Mouse (Mus musculus) hindbrain, embryonic 16.5 days (tissue): ENCODE measurements at regions not wholly inside any gene's neighbourhood (a gene's known extent, or its start where the extent isn't known, plus 50 kb on each side); places are given as distances from the start of the nearest gene placed in this dataset.
A peak's percentile ranks its signal among the peaks of the same experiment; 100 is the strongest.

Experiments
- microRNA counts: library from miRNA; unstranded; fragments of <30 nt; microRNA quantifications from one replicate; lab custom pipeline; 2016
- microRNA-seq: library from miRNA; unstranded; fragments of <30 nt; microRNA quantifications from one replicate; pipeline ENCODE4, GENCODE M21; 2017

MicroRNAs in the stretch of these regions (microRNA counts, 519-probe panel; counts per million panel counts)
- microRNA mmu-miR-148a (lab: Ali Mortazavi, UCI), result 3,402 counts per million, percentile 88 among the panel's probes with 10 or more counts

Small RNA genes lying in the stretch of these regions (microRNA-seq; reads per million reads assigned to microRNA genes)
- 212 reads per million, percentile 59 among the genes with 10 or more reads in this experiment for gene Mir148a
